Mouse (Mus musculus): ENCODE results near the gene Chst10.

DNA sequence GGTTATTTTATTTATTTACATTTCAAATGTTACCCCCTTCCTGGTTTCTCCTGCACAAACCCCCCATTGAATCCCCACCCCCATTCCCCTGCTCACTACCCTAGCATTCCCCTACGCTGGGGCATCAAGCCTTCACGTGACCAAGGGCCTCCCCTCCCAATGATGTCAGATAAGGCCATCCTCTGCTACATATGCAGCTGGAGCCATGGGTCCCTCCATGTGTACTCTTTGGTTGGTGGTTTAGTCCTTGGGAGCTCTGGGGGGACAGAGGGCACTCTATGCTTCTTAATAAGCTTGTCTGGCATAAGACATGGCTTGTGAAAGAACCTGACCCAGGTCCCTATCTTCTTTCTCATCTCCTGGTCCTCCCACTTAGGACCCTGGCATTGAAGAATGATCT, 11.4 kb downstream of the Chst10 start:
- TF ChIP-seq CTCF (IDR thresholded peaks at IDR 0.05; ENCODE audit: low read depth, low read length), result no peak
- no peak for TF ChIP-seq POLR2A (IDR thresholded peaks at IDR 0.05; ENCODE audit: extremely low read depth, insufficient read depth, low read length)
